Mouse (Mus musculus) lung, postnatal 0 days (tissue): ENCODE measurements at regions not wholly inside any gene's neighbourhood (a gene's known extent, or its start where the extent isn't known, plus 50 kb on each side); places are given as distances from the start of the nearest gene placed in this dataset.

Source experiments
- CTCF ChIP-seq: IDR thresholded peaks from 2 replicates; pipeline ENCODE4 v1.5.1; 2016; ENCODE audit warnings: antibody characterized with exemption, mild to moderate bottlenecking
- EP300 ChIP-seq: IDR thresholded peaks from 2 replicates; pipeline ENCODE4 v1.6.1; 2016; ENCODE audit warnings: antibody characterized with exemption, mild to moderate bottlenecking, control low read depth

DNA sequence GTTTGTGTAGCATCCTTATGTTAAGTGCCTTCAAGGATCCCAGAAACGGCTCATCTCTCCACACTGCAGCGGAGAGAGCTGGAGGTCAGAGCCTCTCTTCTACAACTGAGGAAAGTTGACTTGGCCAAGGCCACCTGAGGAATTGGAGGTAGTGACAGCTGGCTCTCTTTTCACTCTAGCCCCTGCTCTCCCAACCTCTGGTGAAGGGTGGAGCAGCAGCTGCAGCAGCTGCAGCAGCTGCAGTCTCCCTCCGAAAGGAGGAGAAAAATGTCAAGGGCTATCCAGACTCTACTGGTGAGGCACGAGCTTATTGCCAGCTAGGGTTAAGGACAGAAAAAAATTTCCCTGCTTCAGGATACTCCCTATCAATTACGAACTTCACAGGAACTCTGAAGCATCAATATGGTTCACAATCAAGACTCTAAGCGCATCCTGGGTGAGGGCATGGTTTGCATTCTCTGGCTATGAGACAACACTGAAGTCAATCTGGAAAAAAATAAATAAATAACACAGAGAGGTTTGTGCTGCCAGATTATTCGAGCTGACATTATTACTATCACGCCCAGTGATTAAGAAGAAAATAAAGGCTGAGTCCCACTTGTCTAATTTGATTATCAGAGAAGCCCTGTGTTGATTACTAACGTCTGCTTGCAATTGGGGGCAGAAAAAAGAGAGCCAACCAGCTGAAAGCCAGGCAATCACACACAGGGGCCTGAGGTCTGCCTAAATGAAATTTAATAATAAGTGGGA is 134.2 kb upstream of the Rad23b start:
- TF ChIP-seq CTCF (no peak), EP300 (no peak)
